Mouse (Mus musculus): ENCODE results near the gene Nxpe4. TPM values are rescaled to one million over a fixed set of nuclear protein-coding genes. Genes with fewer than 3 reads are reported as not detected.

Gene Nxpe4
- polyA plus RNA-seq, 1 experiment from 2014 or later: 8.3 TPM

- Histone ChIP-seq H3K27ac (ENCODE audit: low read length) (no peak overlapping the region), H3K9me3 (ENCODE audit: control insufficient read depth, low read depth, low read length) (no peaks in the 10 kb centered on the region), H3K27me3 (ENCODE audit: control insufficient read depth, insufficient read depth, low read length) (no peaks in the 10 kb centered on the region), H3K4me2 (replicated peaks; ENCODE audit: low read depth, low read length) (no peak overlapping the region), H3K4me1 (ENCODE audit: control insufficient read depth, insufficient read depth, low read length) (no peaks in the 10 kb centered on the region), H3K36me3 (ENCODE audit: control insufficient read depth, insufficient read depth, low read length) (no peaks in the 10 kb centered on the region), H3K9ac (replicated peaks; ENCODE audit: low read depth, low read length) (no peak overlapping the region), H3K4me3 (ENCODE audit: low read depth, low read length) (no peak overlapping the region)
- no peak for ATAC-seq (ENCODE audit: insufficient number of reproducible peaks, insufficient read depth, low FRiP score, low read depth)
- 80% methylated on average over 13 of the region's 13 CpGs for WGBS
Observed at GRCm38 (mm10) chr9:48216091-48217001, 54.5 kb downstream of the Nxpe4 start.

GRCm38 (mm10) chr9:48230706-48231105 lies 68.9 kb downstream of the Nxpe4 start:
- Histone ChIP-seq H3K4me3 (ENCODE audit: low read depth, low read length) (no peak overlapping the region), H3K27ac (ENCODE audit: low read length) (no peak overlapping the region), H3K36me3 (ENCODE audit: control insufficient read depth, insufficient read depth, low read length) (no peaks in the 10 kb centered on the region), H3K27me3 (ENCODE audit: control insufficient read depth, insufficient read depth, low read length) (no peaks in the 10 kb centered on the region), H3K4me1 (ENCODE audit: control insufficient read depth, insufficient read depth, low read length) (no peaks in the 10 kb centered on the region), H3K9me3 (ENCODE audit: control insufficient read depth, low read depth, low read length) (no peaks in the 10 kb centered on the region), H3K4me2 (replicated peaks; ENCODE audit: low read depth, low read length) (no peak overlapping the region), H3K9ac (replicated peaks; ENCODE audit: low read depth, low read length) (no peak overlapping the region)
- ATAC-seq (ENCODE audit: insufficient number of reproducible peaks, insufficient read depth, low FRiP score, low read depth): no peak
- WGBS: 82% methylated on average over 3 of the region's 3 CpGs

GRCm38 (mm10) chr9:48236455-48236854 lies 74.6 kb downstream of the Nxpe4 start:
- Histone ChIP-seq H3K36me3 (ENCODE audit: control insufficient read depth, insufficient read depth, low read length) (no peaks in the 10 kb centered on the region), H3K27ac (ENCODE audit: low read length) (no peak overlapping the region), H3K4me3 (ENCODE audit: low read depth, low read length) (no peak overlapping the region), H3K4me2 (replicated peaks; ENCODE audit: low read depth, low read length) (no peak overlapping the region), H3K4me1 (ENCODE audit: control insufficient read depth, insufficient read depth, low read length) (no peaks in the 10 kb centered on the region), H3K9ac (replicated peaks; ENCODE audit: low read depth, low read length) (no peak overlapping the region), H3K9me3 (ENCODE audit: control insufficient read depth, low read depth, low read length) (no peaks in the 10 kb centered on the region), H3K27me3 (ENCODE audit: control insufficient read depth, insufficient read depth, low read length) (no peaks in the 10 kb centered on the region)
- no peak for ATAC-seq (ENCODE audit: insufficient number of reproducible peaks, insufficient read depth, low FRiP score, low read depth)
- WGBS: 57% methylated on average over 6 of the region's 6 CpGs

- no peak overlapping the region for H3K4me3 ChIP-seq (ENCODE audit: low read depth, low read length)
- H3K27ac ChIP-seq (ENCODE audit: low read length): no peak overlapping the region
- no peaks in the 10 kb centered on the region for H3K9me3 ChIP-seq (ENCODE audit: control insufficient read depth, low read depth, low read length)
- no peak for ATAC-seq (ENCODE audit: insufficient number of reproducible peaks, insufficient read depth, low FRiP score, low read depth)
- no peaks in the 10 kb centered on the region for H3K27me3 ChIP-seq (ENCODE audit: control insufficient read depth, insufficient read depth, low read length)
- H3K9ac ChIP-seq (replicated peaks; ENCODE audit: low read depth, low read length): no peak overlapping the region
- 81% methylated on average over 9 of the region's 9 CpGs for WGBS
- H3K4me1 ChIP-seq (ENCODE audit: control insufficient read depth, insufficient read depth, low read length): no peaks in the 10 kb centered on the region
- H3K4me2 ChIP-seq (replicated peaks; ENCODE audit: low read depth, low read length): no peak overlapping the region
- no peaks in the 10 kb centered on the region for H3K36me3 ChIP-seq (ENCODE audit: control insufficient read depth, insufficient read depth, low read length)
Observed at GRCm38 (mm10) chr9:48238153-48238755, 76.4 kb downstream of the Nxpe4 start.

- H3K27ac ChIP-seq (ENCODE audit: low read length): no peak overlapping the region
- no peak overlapping the region for H3K9ac ChIP-seq (replicated peaks; ENCODE audit: low read depth, low read length)
- H3K4me1 ChIP-seq (ENCODE audit: control insufficient read depth, insufficient read depth, low read length): no peaks in the 10 kb centered on the region
- H3K9me3 ChIP-seq (ENCODE audit: control insufficient read depth, low read depth, low read length): no peaks in the 10 kb centered on the region
- 92% methylated on average over 5 of the region's 5 CpGs for WGBS
- no peaks in the 10 kb centered on the region for H3K27me3 ChIP-seq (ENCODE audit: control insufficient read depth, insufficient read depth, low read length)
- no peak overlapping the region for H3K4me3 ChIP-seq (ENCODE audit: low read depth, low read length)
- H3K4me2 ChIP-seq (replicated peaks; ENCODE audit: low read depth, low read length): no peak overlapping the region
- H3K36me3 ChIP-seq (ENCODE audit: control insufficient read depth, insufficient read depth, low read length): no peaks in the 10 kb centered on the region
- no peak for ATAC-seq (ENCODE audit: insufficient number of reproducible peaks, insufficient read depth, low FRiP score, low read depth)
Observed at GRCm38 (mm10) chr9:48239461-48239860, 77.6 kb downstream of the Nxpe4 start.

- no peak for ATAC-seq (ENCODE audit: insufficient number of reproducible peaks, insufficient read depth, low FRiP score, low read depth)
- WGBS: 46% methylated on average over 5 of the region's 5 CpGs
- Histone ChIP-seq H3K27me3 (ENCODE audit: control insufficient read depth, insufficient read depth, low read length) (no peaks in the 10 kb centered on the region), H3K36me3 (ENCODE audit: control insufficient read depth, insufficient read depth, low read length) (no peaks in the 10 kb centered on the region), H3K4me2 (replicated peaks; ENCODE audit: low read depth, low read length) (no peak overlapping the region), H3K9me3 (ENCODE audit: control insufficient read depth, low read depth, low read length) (no peaks in the 10 kb centered on the region), H3K4me1 (ENCODE audit: control insufficient read depth, insufficient read depth, low read length) (no peaks in the 10 kb centered on the region), H3K9ac (replicated peaks; ENCODE audit: low read depth, low read length) (no peak overlapping the region), H3K4me3 (ENCODE audit: low read depth, low read length) (no peak overlapping the region), H3K27ac (ENCODE audit: low read length) (no peak overlapping the region)
Observed at GRCm38 (mm10) chr9:48240431-48240830, 78.6 kb downstream of the Nxpe4 start.

- WGBS: 96% methylated on average over 1 of the region's 1 CpGs
- Histone ChIP-seq H3K4me2 (replicated peaks; ENCODE audit: low read depth, low read length) (no peak overlapping the region), H3K27me3 (ENCODE audit: control insufficient read depth, insufficient read depth, low read length) (no peaks in the 10 kb centered on the region), H3K9me3 (ENCODE audit: control insufficient read depth, low read depth, low read length) (no peaks in the 10 kb centered on the region), H3K9ac (replicated peaks; ENCODE audit: low read depth, low read length) (no peak overlapping the region), H3K36me3 (ENCODE audit: control insufficient read depth, insufficient read depth, low read length) (no peaks in the 10 kb centered on the region), H3K27ac (ENCODE audit: low read length) (no peak overlapping the region), H3K4me1 (ENCODE audit: control insufficient read depth, insufficient read depth, low read length) (no peaks in the 10 kb centered on the region), H3K4me3 (ENCODE audit: low read depth, low read length) (no peak overlapping the region)
- no peak for ATAC-seq (ENCODE audit: insufficient number of reproducible peaks, insufficient read depth, low FRiP score, low read depth)
Observed at GRCm38 (mm10) chr9:48241791-48242190, 80.0 kb downstream of the Nxpe4 start.

GRCm38 (mm10) chr9:48242756-48243155 lies 80.9 kb downstream of the Nxpe4 start:
- WGBS: 98% methylated on average over 2 of the region's 2 CpGs
- no peak for ATAC-seq (ENCODE audit: insufficient number of reproducible peaks, insufficient read depth, low FRiP score, low read depth)
- H3K4me2 ChIP-seq (replicated peaks; ENCODE audit: low read depth, low read length): no peak overlapping the region
- H3K36me3 ChIP-seq (ENCODE audit: control insufficient read depth, insufficient read depth, low read length): no peaks in the 10 kb centered on the region
- H3K4me3 ChIP-seq (ENCODE audit: low read depth, low read length): no peak overlapping the region
- no peaks in the 10 kb centered on the region for H3K9me3 ChIP-seq (ENCODE audit: control insufficient read depth, low read depth, low read length)
- no peak overlapping the region for H3K9ac ChIP-seq (replicated peaks; ENCODE audit: low read depth, low read length)
- no peaks in the 10 kb centered on the region for H3K27me3 ChIP-seq (ENCODE audit: control insufficient read depth, insufficient read depth, low read length)
- H3K27ac ChIP-seq (ENCODE audit: low read length): no peak overlapping the region
- H3K4me1 ChIP-seq (ENCODE audit: control insufficient read depth, insufficient read depth, low read length): no peaks in the 10 kb centered on the region
